Mouse (Mus musculus) layer of hippocampus, postnatal 10 days (tissue): ENCODE data around the gene Serpinb6a. TPM values are rescaled to one million over a fixed set of nuclear protein-coding genes. Genes with fewer than 3 reads are reported as not detected.

ENCODE experiments used
- DNase-seq, 2 experiments: peaks; one replicate each; pipeline ENCODE4 v3.0.0; 2021; ENCODE audit warnings: low spot score in 2 of 2
- total RNA-seq, 2 experiments: library from RNA; stranded (reverse); gene quantifications; 2 replicates each; pipeline ENCODE4 v1.2.3; 2021

Gene Serpinb6a
- total RNA-seq, 2 experiments from 2014 or later: 49.6 to 52.9 TPM

DNA sequence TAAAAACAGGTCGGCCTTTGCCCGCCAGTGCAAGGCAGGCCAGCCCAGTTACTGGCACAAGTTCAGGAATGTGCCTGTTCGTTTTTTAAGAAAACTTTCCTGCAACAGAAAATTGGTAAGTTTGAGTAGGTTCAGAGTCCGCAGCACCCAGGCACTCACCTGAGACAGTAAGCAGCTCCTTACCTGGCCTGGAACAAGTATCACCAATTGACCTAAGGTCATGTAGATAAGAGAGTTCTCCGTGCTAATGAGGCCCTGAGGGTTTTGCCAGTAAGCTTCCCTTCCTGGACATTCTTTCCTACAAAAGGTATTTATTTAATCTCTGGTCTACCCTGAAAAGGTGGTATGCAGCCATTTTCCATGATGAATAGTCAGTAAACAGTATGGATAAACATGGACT, 80.9 kb downstream of the Serpinb6a start:
- DNase-seq: no peak

- no peak for DNase-seq
Observed at GRCm38 (mm10) chr13:33921041-33921440, 81.6 kb downstream of the Serpinb6a start.

DNA sequence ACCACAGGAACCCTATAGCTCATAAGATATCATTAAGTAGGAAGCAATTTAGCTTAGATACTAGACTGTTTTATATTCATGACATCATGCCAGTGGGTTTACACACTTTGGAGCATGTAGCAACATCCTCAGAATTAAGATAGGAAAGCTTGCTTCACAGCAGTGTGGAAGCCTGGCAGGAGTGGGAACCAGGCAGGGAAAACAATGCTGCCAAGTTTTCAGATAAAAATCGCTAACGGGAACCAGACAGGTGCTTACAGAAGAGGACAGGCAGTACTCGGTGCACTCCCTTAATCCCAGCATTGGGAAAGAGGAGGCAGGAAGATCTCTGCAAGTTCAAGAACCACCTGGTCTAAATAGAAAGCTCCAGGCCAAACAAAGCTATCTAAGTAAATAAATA, 95.8 kb downstream of the Serpinb6a start:
- DNase-seq: no peak

DNA sequence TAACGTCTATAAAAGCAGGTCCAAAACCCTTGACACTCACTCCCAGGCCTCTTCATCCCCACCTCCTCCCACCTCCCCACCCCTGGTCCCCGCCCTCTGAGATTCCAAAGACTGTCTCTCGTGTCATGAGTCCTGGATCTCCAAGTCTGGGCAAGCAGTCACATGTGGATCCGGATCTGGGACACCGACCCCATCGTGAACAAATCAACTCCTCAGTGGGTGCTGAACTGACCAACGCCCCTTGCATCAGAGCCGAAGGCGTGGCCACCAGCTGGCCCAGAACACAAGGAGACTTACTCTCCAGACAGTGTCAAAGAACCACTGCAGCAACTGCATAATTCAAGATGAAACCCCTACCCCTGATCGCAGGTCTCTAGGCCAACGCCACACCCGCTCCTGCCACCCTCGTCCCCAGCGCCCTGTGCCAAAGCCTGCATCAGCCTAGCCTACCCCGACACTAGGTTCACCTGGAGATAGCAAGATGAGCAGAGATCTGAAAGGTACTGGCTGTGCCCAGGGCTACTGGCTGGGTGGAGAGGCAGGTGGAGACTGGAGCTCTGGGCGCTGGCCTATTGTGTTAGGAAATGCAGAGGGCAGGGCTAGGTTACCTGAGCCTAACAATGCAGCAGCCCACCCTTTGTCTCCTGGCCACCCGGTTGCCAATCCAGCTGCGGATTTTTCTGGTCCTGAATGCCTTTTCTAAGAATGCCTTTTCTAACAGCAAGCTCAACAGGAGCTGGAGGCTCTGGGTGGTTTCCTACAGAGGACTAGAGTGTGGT, 97.2 kb downstream of the Serpinb6a start, which contains the start of gene Serpinb6c:
Serpinb6c (minus strand) TSS at position 533 of the 779 bp plus-strand sequence.
- DNase-seq: no peak

- no peak for DNase-seq
Observed at GRCm38 (mm10) chr13:33903290-33903689, 99.3 kb downstream of the Serpinb6a start.

- peak; percentile 23 to 48 for DNase-seq
Observed at GRCm38 (mm10) chr13:33894207-33894606, 108.4 kb downstream of the Serpinb6a start.

Other genes starting within 250 kb of the Serpinb6a start
- not detected for gene Serpinb6e, start 159.4 kb downstream of the Serpinb6a start, total RNA-seq
- under 1 TPM in 1 of 2 experiments, not detected in 1; 0.85 TPM for gene Serpinb6c, start 97.1 kb downstream of the Serpinb6a start, total RNA-seq
- 1 to 10 TPM; 6.4 to 7.4 TPM for gene Nqo2, start 38.1 kb downstream of the Serpinb6a start, total RNA-seq
- 10 to 100 TPM in 1 of 2 experiments, 1 to 10 TPM in 1; 7.8 to 10.1 TPM for gene Ripk1, start 431 bp downstream of the Serpinb6a start, total RNA-seq
- gene Bphl, start 34.8 kb upstream of the Serpinb6a start, total RNA-seq: 10 to 100 TPM; 34.6 to 35.9 TPM
- 1,000 to 10,000 TPM; 2,376 to 2,620 TPM for gene Tubb2a, start 75.2 kb upstream of the Serpinb6a start, total RNA-seq
- gene Tubb2b, start 127.7 kb upstream of the Serpinb6a start, total RNA-seq: 1,000 to 10,000 TPM; 1,434 to 1,803 TPM
- 10 to 100 TPM; 28.9 to 34.7 TPM for gene Psmg4, start 160.2 kb upstream of the Serpinb6a start, total RNA-seq